Mouse (Mus musculus): Measurements from ENCODE around the gene Aadac. TPM values are rescaled to one million over a fixed set of nuclear protein-coding genes. Genes with fewer than 3 reads are reported as not detected.

Gene Aadac
- 1.6 and 2.2 TPM in 2 replicates for polyA plus RNA-seq (2015; fragmentation: Nextera tagmentation; extraction: Ambion mirVana)

GRCm38 (mm10) chr3:60025417-60025816, at the start of gene Aadac:
Gene Aadac (plus strand): TSS chr3:60025717.
- no peak for DNase-seq (ENCODE audit: low spot score)
- no peaks in the 10 kb centered on the region for H3K9me3 ChIP-seq (ENCODE audit: control insufficient read depth, low read length)
- no peak for ATAC-seq (ENCODE audit: low FRiP score, low TSS enrichment)
- no peaks in the 10 kb centered on the region for H3K36me3 ChIP-seq (ENCODE audit: control insufficient read depth, insufficient read depth, low read length)
- no peak within 1 kb of the TSS for H3K27ac ChIP-seq (replicated peaks)
- no peaks in the 10 kb centered on the region for H3K4me1 ChIP-seq (replicated peaks; ENCODE audit: control insufficient read depth, insufficient read depth)
- no peaks in the 10 kb centered on the region for H3K27me3 ChIP-seq (ENCODE audit: control insufficient read depth, insufficient read depth, low read length)
- no peak for TF ChIP-seq EP300 (optimal IDR thresholded peaks at IDR 0.05)
- TF ChIP-seq CTCF (IDR thresholded peaks at IDR 0.05; ENCODE audit: low read depth) = no peak
- no peak within 1 kb of the TSS for H3K4me3 ChIP-seq (ENCODE audit: low read depth, low read length)
- no peak within 1 kb of the TSS for H3K9ac ChIP-seq (ENCODE audit: low read length)
- WGBS = 71% methylated on average over 1 of the region's 1 CpGs
- H3K4me2 ChIP-seq (replicated peaks; ENCODE audit: low read depth) = no peak within 1 kb of the TSS

GRCm38 (mm10) chr3:60003622-60004021, 21.9 kb upstream of the Aadac start:
- H3K9ac ChIP-seq (ENCODE audit: low read length) = no peak overlapping the region
- DNase-seq (ENCODE audit: low spot score) = no peak
- TF ChIP-seq CTCF (IDR thresholded peaks at IDR 0.05; ENCODE audit: low read depth) (no peak), EP300 (optimal IDR thresholded peaks at IDR 0.05) (no peak)
- no peak overlapping the region for H3K27ac ChIP-seq (replicated peaks)
- no peak overlapping the region for H3K4me2 ChIP-seq (replicated peaks; ENCODE audit: low read depth)
- no peak overlapping the region for H3K4me3 ChIP-seq (ENCODE audit: low read depth, low read length)
- ATAC-seq (ENCODE audit: low FRiP score, low TSS enrichment) = no peak
- H3K27me3 ChIP-seq (ENCODE audit: control insufficient read depth, insufficient read depth, low read length) = no peaks in the 10 kb centered on the region
- no peaks in the 10 kb centered on the region for H3K4me1 ChIP-seq (replicated peaks; ENCODE audit: control insufficient read depth, insufficient read depth)
- H3K9me3 ChIP-seq (ENCODE audit: control insufficient read depth, low read length) = no peaks in the 10 kb centered on the region
- no peaks in the 10 kb centered on the region for H3K36me3 ChIP-seq (ENCODE audit: control insufficient read depth, insufficient read depth, low read length)

GRCm38 (mm10) chr3:60006443-60006842, 19.1 kb upstream of the Aadac start, which contains the start of gene Aadacl2:
Gene Aadacl2 (plus strand): TSS chr3:60006743.
- WGBS = 58% methylated on average over 1 of the region's 1 CpGs
- Histone ChIP-seq H3K9ac (ENCODE audit: low read length) (no peak within 1 kb of the TSS), H3K36me3 (ENCODE audit: control insufficient read depth, insufficient read depth, low read length) (no peaks in the 10 kb centered on the region), H3K4me3 (ENCODE audit: low read depth, low read length) (no peak within 1 kb of the TSS), H3K4me2 (replicated peaks; ENCODE audit: low read depth) (no peak within 1 kb of the TSS), H3K4me1 (replicated peaks; ENCODE audit: control insufficient read depth, insufficient read depth) (no peaks in the 10 kb centered on the region), H3K27ac (replicated peaks) (no peak within 1 kb of the TSS), H3K27me3 (ENCODE audit: control insufficient read depth, insufficient read depth, low read length) (no peaks in the 10 kb centered on the region), H3K9me3 (ENCODE audit: control insufficient read depth, low read length) (no peaks in the 10 kb centered on the region)
- no peak for TF ChIP-seq CTCF (IDR thresholded peaks at IDR 0.05; ENCODE audit: low read depth)
- no peak for TF ChIP-seq EP300 (optimal IDR thresholded peaks at IDR 0.05)
- DNase-seq (ENCODE audit: low spot score) = no peak
- ATAC-seq (ENCODE audit: low FRiP score, low TSS enrichment) = no peak

- no peaks in the 10 kb centered on the region for H3K36me3 ChIP-seq (ENCODE audit: control insufficient read depth, insufficient read depth, low read length)
- H3K27me3 ChIP-seq (ENCODE audit: control insufficient read depth, insufficient read depth, low read length) = no peaks in the 10 kb centered on the region
- no peak overlapping the region for H3K9ac ChIP-seq (ENCODE audit: low read length)
- no peak for DNase-seq (ENCODE audit: low spot score)
- 83% methylated on average over 4 of the region's 4 CpGs for WGBS
- H3K4me2 ChIP-seq (replicated peaks; ENCODE audit: low read depth) = no peak overlapping the region
- H3K4me3 ChIP-seq (ENCODE audit: low read depth, low read length) = no peak overlapping the region
- TF ChIP-seq CTCF (IDR thresholded peaks at IDR 0.05; ENCODE audit: low read depth) (no peak), EP300 (optimal IDR thresholded peaks at IDR 0.05) (no peak)
- no peak for ATAC-seq (ENCODE audit: low FRiP score, low TSS enrichment)
- H3K4me1 ChIP-seq (replicated peaks; ENCODE audit: control insufficient read depth, insufficient read depth) = no peaks in the 10 kb centered on the region
- no peak overlapping the region for H3K27ac ChIP-seq (replicated peaks)
- no peaks in the 10 kb centered on the region for H3K9me3 ChIP-seq (ENCODE audit: control insufficient read depth, low read length)
Measured at GRCm38 (mm10) chr3:60031511-60031910, 6.0 kb downstream of the Aadac start.

- no peaks in the 10 kb centered on the region for H3K36me3 ChIP-seq (ENCODE audit: control insufficient read depth, insufficient read depth, low read length)
- H3K27ac ChIP-seq (replicated peaks) = no peak overlapping the region
- DNase-seq (ENCODE audit: low spot score) (no peak), ATAC-seq (ENCODE audit: low FRiP score, low TSS enrichment) (no peak)
- H3K4me2 ChIP-seq (replicated peaks; ENCODE audit: low read depth) = no peak overlapping the region
- no peaks in the 10 kb centered on the region for H3K9me3 ChIP-seq (ENCODE audit: control insufficient read depth, low read length)
- H3K4me1 ChIP-seq (replicated peaks; ENCODE audit: control insufficient read depth, insufficient read depth) = no peaks in the 10 kb centered on the region
- no peak overlapping the region for H3K4me3 ChIP-seq (ENCODE audit: low read depth, low read length)
- no peaks in the 10 kb centered on the region for H3K27me3 ChIP-seq (ENCODE audit: control insufficient read depth, insufficient read depth, low read length)
- no peak overlapping the region for H3K9ac ChIP-seq (ENCODE audit: low read length)
- WGBS = 60% methylated on average over 3 of the region's 3 CpGs
- no peak for TF ChIP-seq CTCF (IDR thresholded peaks at IDR 0.05; ENCODE audit: low read depth)
- TF ChIP-seq EP300 (optimal IDR thresholded peaks at IDR 0.05) = no peak
Measured at GRCm38 (mm10) chr3:60046221-60046913, 20.9 kb downstream of the Aadac start.

GRCm38 (mm10) chr3:60053231-60053927, 27.9 kb downstream of the Aadac start:
- TF ChIP-seq EP300 (optimal IDR thresholded peaks at IDR 0.05) (peak; percentile 60), CTCF (IDR thresholded peaks at IDR 0.05; ENCODE audit: low read depth) (no peak)
- WGBS = 47% methylated on average over 3 of the region's 3 CpGs
- DNase-seq (ENCODE audit: low spot score) (peak; percentile 19), ATAC-seq (ENCODE audit: low FRiP score, low TSS enrichment) (peak; percentile 92)
- Histone ChIP-seq H3K27ac (replicated peaks) (peak overlapping the region; percentile 35), H3K36me3 (ENCODE audit: control insufficient read depth, insufficient read depth, low read length) (no peaks in the 10 kb centered on the region), H3K9me3 (ENCODE audit: control insufficient read depth, low read length) (no peaks in the 10 kb centered on the region), H3K27me3 (ENCODE audit: control insufficient read depth, insufficient read depth, low read length) (no peaks in the 10 kb centered on the region), H3K9ac (ENCODE audit: low read length) (no peak overlapping the region), H3K4me3 (ENCODE audit: low read depth, low read length) (no peak overlapping the region), H3K4me2 (replicated peaks; ENCODE audit: low read depth) (no peak overlapping the region), H3K4me1 (replicated peaks; ENCODE audit: control insufficient read depth, insufficient read depth) (no peaks in the 10 kb centered on the region)
